Mouse (Mus musculus): ENCODE data around the gene Dnah3. TPM values are rescaled to one million over a fixed set of nuclear protein-coding genes. Genes with fewer than 3 reads are reported as not detected.

The Dnah3 gene
- polyA plus RNA-seq, 1 experiment from 2014 or later = 0.15 TPM

GRCm38 (mm10) chr7:120080177-120080576, 14.9 kb downstream of the Dnah3 start:
- Histone ChIP-seq H3K4me3 (ENCODE audit: low read depth, low read length) (no peak overlapping the region), H3K4me2 (ENCODE audit: low read length) (no peak overlapping the region), H3K4me1 (ENCODE audit: control insufficient read depth, insufficient read depth, low read length) (no peaks in the 10 kb centered on the region), H3K9me3 (replicated peaks; ENCODE audit: control insufficient read depth, low read length, poor library complexity, severe bottlenecking) (no peaks in the 10 kb centered on the region), H3K27me3 (ENCODE audit: control insufficient read depth, insufficient read depth, low read depth, low read length) (no peaks in the 10 kb centered on the region), H3K36me3 (ENCODE audit: control insufficient read depth, insufficient read depth, low read length) (no peaks in the 10 kb centered on the region), H3K27ac (ENCODE audit: low read length) (no peak overlapping the region), H3K9ac (ENCODE audit: low read depth, low read length) (no peak overlapping the region)
- 84% methylated on average over 3 of the region's 3 CpGs for WGBS
- ATAC-seq = no peak

GRCm38 (mm10) chr7:120069164-120069563, 25.9 kb downstream of the Dnah3 start:
- no peak for ATAC-seq
- Histone ChIP-seq H3K4me2 (ENCODE audit: low read length) (no peak overlapping the region), H3K36me3 (ENCODE audit: control insufficient read depth, insufficient read depth, low read length) (no peaks in the 10 kb centered on the region), H3K9ac (ENCODE audit: low read depth, low read length) (no peak overlapping the region), H3K9me3 (replicated peaks; ENCODE audit: control insufficient read depth, low read length, poor library complexity, severe bottlenecking) (no peaks in the 10 kb centered on the region), H3K4me1 (ENCODE audit: control insufficient read depth, insufficient read depth, low read length) (no peaks in the 10 kb centered on the region), H3K4me3 (ENCODE audit: low read depth, low read length) (no peak overlapping the region), H3K27me3 (ENCODE audit: control insufficient read depth, insufficient read depth, low read depth, low read length) (no peaks in the 10 kb centered on the region), H3K27ac (ENCODE audit: low read length) (no peak overlapping the region)
- WGBS = 17% methylated on average over 3 of the region's 3 CpGs

GRCm38 (mm10) chr7:120068114-120068513, 27.0 kb downstream of the Dnah3 start:
- Histone ChIP-seq H3K36me3 (ENCODE audit: control insufficient read depth, insufficient read depth, low read length) (no peaks in the 10 kb centered on the region), H3K27me3 (ENCODE audit: control insufficient read depth, insufficient read depth, low read depth, low read length) (no peaks in the 10 kb centered on the region), H3K9me3 (replicated peaks; ENCODE audit: control insufficient read depth, low read length, poor library complexity, severe bottlenecking) (no peaks in the 10 kb centered on the region), H3K9ac (ENCODE audit: low read depth, low read length) (no peak overlapping the region), H3K27ac (ENCODE audit: low read length) (no peak overlapping the region), H3K4me1 (ENCODE audit: control insufficient read depth, insufficient read depth, low read length) (no peaks in the 10 kb centered on the region), H3K4me2 (ENCODE audit: low read length) (no peak overlapping the region), H3K4me3 (ENCODE audit: low read depth, low read length) (no peak overlapping the region)
- ATAC-seq = no peak
- 78% methylated on average over 3 of the region's 3 CpGs for WGBS

GRCm38 (mm10) chr7:120064045-120064444, 31.0 kb downstream of the Dnah3 start:
- Histone ChIP-seq H3K4me3 (ENCODE audit: low read depth, low read length) (no peak overlapping the region), H3K9me3 (replicated peaks; ENCODE audit: control insufficient read depth, low read length, poor library complexity, severe bottlenecking) (no peaks in the 10 kb centered on the region), H3K9ac (ENCODE audit: low read depth, low read length) (no peak overlapping the region), H3K4me2 (ENCODE audit: low read length) (no peak overlapping the region), H3K27me3 (ENCODE audit: control insufficient read depth, insufficient read depth, low read depth, low read length) (no peaks in the 10 kb centered on the region), H3K36me3 (ENCODE audit: control insufficient read depth, insufficient read depth, low read length) (no peaks in the 10 kb centered on the region), H3K27ac (ENCODE audit: low read length) (no peak overlapping the region), H3K4me1 (ENCODE audit: control insufficient read depth, insufficient read depth, low read length) (no peaks in the 10 kb centered on the region)
- 96% methylated on average over 1 of the region's 1 CpGs for WGBS
- ATAC-seq = no peak

- Histone ChIP-seq H3K36me3 (ENCODE audit: control insufficient read depth, insufficient read depth, low read length) (no peaks in the 10 kb centered on the region), H3K27me3 (ENCODE audit: control insufficient read depth, insufficient read depth, low read depth, low read length) (no peaks in the 10 kb centered on the region), H3K4me1 (ENCODE audit: control insufficient read depth, insufficient read depth, low read length) (no peaks in the 10 kb centered on the region), H3K27ac (ENCODE audit: low read length) (no peak overlapping the region), H3K9ac (ENCODE audit: low read depth, low read length) (no peak overlapping the region), H3K9me3 (replicated peaks; ENCODE audit: control insufficient read depth, low read length, poor library complexity, severe bottlenecking) (no peaks in the 10 kb centered on the region), H3K4me2 (ENCODE audit: low read length) (no peak overlapping the region), H3K4me3 (ENCODE audit: low read depth, low read length) (no peak overlapping the region)
- no peak for ATAC-seq
- WGBS = 86% methylated on average over 3 of the region's 3 CpGs
These were observed 39.6 kb downstream of the Dnah3 start for GRCm38 (mm10) chr7:120055479-120055878.

- no peaks in the 10 kb centered on the region for H3K36me3 ChIP-seq (ENCODE audit: control insufficient read depth, insufficient read depth, low read length)
- no peaks in the 10 kb centered on the region for H3K9me3 ChIP-seq (replicated peaks; ENCODE audit: control insufficient read depth, low read length, poor library complexity, severe bottlenecking)
- H3K27me3 ChIP-seq (ENCODE audit: control insufficient read depth, insufficient read depth, low read depth, low read length) = no peaks in the 10 kb centered on the region
- no peak overlapping the region for H3K4me3 ChIP-seq (ENCODE audit: low read depth, low read length)
- no peak overlapping the region for H3K27ac ChIP-seq (ENCODE audit: low read length)
- no peak overlapping the region for H3K4me2 ChIP-seq (ENCODE audit: low read length)
- WGBS = 59% methylated on average over 2 of the region's 2 CpGs
- no peaks in the 10 kb centered on the region for H3K4me1 ChIP-seq (ENCODE audit: control insufficient read depth, insufficient read depth, low read length)
- no peak for ATAC-seq
- no peak overlapping the region for H3K9ac ChIP-seq (ENCODE audit: low read depth, low read length)
These were observed 41.1 kb downstream of the Dnah3 start for GRCm38 (mm10) chr7:120054016-120054415.

- ATAC-seq = no peak
- no peaks in the 10 kb centered on the region for H3K9me3 ChIP-seq (replicated peaks; ENCODE audit: control insufficient read depth, low read length, poor library complexity, severe bottlenecking)
- H3K27ac ChIP-seq (ENCODE audit: low read length) = no peak overlapping the region
- H3K9ac ChIP-seq (ENCODE audit: low read depth, low read length) = no peak overlapping the region
- no peak overlapping the region for H3K4me2 ChIP-seq (ENCODE audit: low read length)
- H3K4me1 ChIP-seq (ENCODE audit: control insufficient read depth, insufficient read depth, low read length) = no peaks in the 10 kb centered on the region
- no peaks in the 10 kb centered on the region for H3K36me3 ChIP-seq (ENCODE audit: control insufficient read depth, insufficient read depth, low read length)
- no peak overlapping the region for H3K4me3 ChIP-seq (ENCODE audit: low read depth, low read length)
- no peaks in the 10 kb centered on the region for H3K27me3 ChIP-seq (ENCODE audit: control insufficient read depth, insufficient read depth, low read depth, low read length)
These were observed 44.6 kb downstream of the Dnah3 start for GRCm38 (mm10) chr7:120050447-120050846.

- H3K4me3 ChIP-seq (ENCODE audit: low read depth, low read length) = no peak overlapping the region
- no peaks in the 10 kb centered on the region for H3K27me3 ChIP-seq (ENCODE audit: control insufficient read depth, insufficient read depth, low read depth, low read length)
- H3K4me2 ChIP-seq (ENCODE audit: low read length) = no peak overlapping the region
- 90% methylated on average over 3 of the region's 3 CpGs for WGBS
- no peaks in the 10 kb centered on the region for H3K4me1 ChIP-seq (ENCODE audit: control insufficient read depth, insufficient read depth, low read length)
- no peak for ATAC-seq
- no peaks in the 10 kb centered on the region for H3K36me3 ChIP-seq (ENCODE audit: control insufficient read depth, insufficient read depth, low read length)
- H3K9me3 ChIP-seq (replicated peaks; ENCODE audit: control insufficient read depth, low read length, poor library complexity, severe bottlenecking) = no peaks in the 10 kb centered on the region
- no peak overlapping the region for H3K27ac ChIP-seq (ENCODE audit: low read length)
- no peak overlapping the region for H3K9ac ChIP-seq (ENCODE audit: low read depth, low read length)
These were observed 51.1 kb downstream of the Dnah3 start for GRCm38 (mm10) chr7:120043990-120044389.

- Histone ChIP-seq H3K4me1 (ENCODE audit: control insufficient read depth, insufficient read depth, low read length) (peaks cover 5% of the 10 kb centered on the region; the same call in 1 of the 2 replicates), H3K36me3 (ENCODE audit: control insufficient read depth, insufficient read depth, low read length) (no peaks in the 10 kb centered on the region), H3K9me3 (replicated peaks; ENCODE audit: control insufficient read depth, low read length, poor library complexity, severe bottlenecking) (no peaks in the 10 kb centered on the region), H3K27ac (ENCODE audit: low read length) (0 out of 2 replicates have a peak overlapping the region, but pooled peaks have one; percentile 38), H3K4me3 (ENCODE audit: low read depth, low read length) (no peak overlapping the region), H3K27me3 (ENCODE audit: control insufficient read depth, insufficient read depth, low read depth, low read length) (no peaks in the 10 kb centered on the region), H3K4me2 (ENCODE audit: low read length) (no peak overlapping the region), H3K9ac (ENCODE audit: low read depth, low read length) (no peak overlapping the region)
- WGBS = 49% methylated on average over 5 of the region's 5 CpGs
- peak; percentile 66; the same call in 1 of the 2 replicates for ATAC-seq
These were observed 58.7 kb downstream of the Dnah3 start for GRCm38 (mm10) chr7:120036422-120036821.

Data from midbrain, embryonic 16.5 days (tissue).